ENCODE assay signal across 10 mouse cellular contexts in the genomic region with DNA sequence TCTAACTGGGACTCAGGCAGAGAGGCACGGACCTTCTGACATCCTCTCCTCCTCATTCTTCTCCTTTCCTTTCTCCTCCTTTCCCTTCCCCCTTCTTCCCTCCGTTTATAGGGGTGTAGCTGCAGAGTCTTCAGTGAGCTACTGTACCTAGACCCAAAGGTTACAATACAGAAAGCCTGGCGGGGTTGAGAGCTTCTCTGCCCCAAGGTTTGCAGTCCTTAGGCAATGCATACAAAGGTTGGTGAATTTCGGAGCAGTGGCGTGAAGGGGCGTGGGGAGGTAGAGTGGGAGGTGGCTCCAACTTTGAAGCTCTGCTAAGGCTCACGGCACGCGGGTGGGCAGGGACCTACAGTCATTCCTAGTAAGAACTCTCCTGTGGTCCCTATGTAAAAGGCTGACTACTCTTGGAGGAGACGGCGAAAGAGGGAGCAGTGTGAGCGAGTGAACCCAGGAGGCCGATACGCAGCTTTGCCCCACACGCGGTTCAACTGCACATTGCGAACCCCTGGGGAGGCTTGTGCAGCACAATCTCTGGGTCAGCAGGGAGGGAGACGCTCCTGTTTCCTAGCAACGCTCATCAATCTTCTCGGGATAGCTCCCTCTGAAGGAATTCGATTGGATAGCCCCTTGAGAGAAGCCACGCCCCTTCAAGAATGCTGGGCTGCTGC. TPM values are rescaled to one million over a fixed set of nuclear protein-coding genes. Genes with fewer than 3 reads are reported as not detected.
DNase-seq lines count a peak whose midpoint lies in the region; ATAC-seq and TF ChIP-seq lines count a peak whose summit lies in the region.
"Had no signal": no experiment of that assay in that cellular context is flagged by ENCODE, and none has a peak within 500 bp of the region (broad histone marks: within the 10 kb centered on the region; RNA-seq: fewer than 3 reads in every experiment).

No protein-coding gene starts in this region.

- under 1% methylated on average over 22 of the region's 22 CpGs for WGBS in heart, embryonic 11.5 days (ENCODE audit: insufficient replicate concordance)
- WGBS in cerebellum, adult 2 months: under 1% methylated on average over 22 of the region's 22 CpGs
- under 1% methylated on average over 22 of the region's 22 CpGs for WGBS in forebrain, postnatal 0 days
- WGBS in liver, embryonic 11.5 days: 2% methylated on average over 21 of the region's 22 CpGs

- H3K27me3 ChIP-seq in heart, embryonic 11.5 days (ENCODE audit: control insufficient read depth, insufficient read depth, low read length): peaks cover 17% of the 10 kb centered on the region
- no peaks in the 10 kb centered on the region for H3K27me3 ChIP-seq in cerebellum, adult 2 months (ENCODE audit: control insufficient read depth, insufficient read depth, low read length)
- no peaks in the 10 kb centered on the region for H3K27me3 ChIP-seq in forebrain, postnatal 0 days (ENCODE audit: insufficient read depth, low read length)
- peaks cover 18% of the 10 kb centered on the region for H3K27me3 ChIP-seq in liver, embryonic 11.5 days (replicated peaks; ENCODE audit: control insufficient read depth, insufficient read depth, low read length)
- H3K27me3 ChIP-seq: CH12.LX had no signal

- intact Hi-C loops in heart, postnatal 25 days (cut with DNase I): no loop called here

- peak overlapping the region; percentile 45 for H3K4me3 ChIP-seq in heart, embryonic 11.5 days (ENCODE audit: low read depth, low read length)
- peak overlapping the region; percentile 61 for H3K4me3 ChIP-seq in cerebellum, adult 2 months (replicated peaks; ENCODE audit: insufficient read depth, low read depth, low read length)
- H3K4me3 ChIP-seq in forebrain, postnatal 0 days (ENCODE audit: low read depth, low read length): peak overlapping the region; percentile 54
- peak overlapping the region; percentile 28 for H3K4me3 ChIP-seq in liver, embryonic 11.5 days (ENCODE audit: low read depth, low read length)

- TF ChIP-seq CTCF in cerebellum, adult 2 months (IDR thresholded peaks at IDR 0.05; ENCODE audit: borderline replicate concordance, insufficient read depth, low read depth, low read length): no peak
- peak; percentile 40 for TF ChIP-seq CTCF in forebrain, postnatal 0 days (IDR thresholded peaks at IDR 0.05; ENCODE audit: low read depth)

- no peak for DNase-seq in heart, postnatal 25 days (ENCODE audit: low spot score)
- peak; percentile 56 to 69 for DNase-seq in cerebellum, adult 2 months
- DNase-seq in forebrain, postnatal 0 days: peak; percentile 89
- peak; percentile 21 for DNase-seq in kidney, postnatal 14 days
- peak; percentile 36 for DNase-seq in liver, embryonic 11.5 days (ENCODE audit: low spot score)
- DNase-seq in right cerebral cortex, postnatal 4 days: peak; percentile 60
- DNase-seq in thymus, postnatal 10 days (ENCODE audit: low spot score in 2 of 2): no peak

- peaks cover 6% of the 10 kb centered on the region; the same call in 1 of the 2 replicates for H3K4me1 ChIP-seq in heart, embryonic 11.5 days (ENCODE audit: control insufficient read depth, insufficient read depth, low read length)
- no peaks in the 10 kb centered on the region for H3K4me1 ChIP-seq in cerebellum, adult 2 months (ENCODE audit: control insufficient read depth, insufficient read depth, low read length)
- H3K4me1 ChIP-seq in forebrain, postnatal 0 days (ENCODE audit: insufficient read depth): no peaks in the 10 kb centered on the region
- no peaks in the 10 kb centered on the region for H3K4me1 ChIP-seq in liver, embryonic 11.5 days (replicated peaks; ENCODE audit: control insufficient read depth, insufficient read depth, low read length)

- no peak overlapping the region for H3K9ac ChIP-seq in heart, embryonic 11.5 days (ENCODE audit: low read depth, low read length)
- H3K9ac ChIP-seq in forebrain, postnatal 0 days: peak overlapping the region; percentile 72
- no peak overlapping the region for H3K9ac ChIP-seq in liver, embryonic 11.5 days (ENCODE audit: low read depth, low read length)

- no peaks in the 10 kb centered on the region for H3K36me3 ChIP-seq in heart, embryonic 11.5 days (ENCODE audit: control insufficient read depth, insufficient read depth, low read length)
- H3K36me3 ChIP-seq in forebrain, postnatal 0 days (ENCODE audit: insufficient read depth): no peaks in the 10 kb centered on the region
- no peaks in the 10 kb centered on the region for H3K36me3 ChIP-seq in liver, embryonic 11.5 days (ENCODE audit: control insufficient read depth, insufficient read depth, low read length)

- no peak for TF ChIP-seq POLR2A in cerebellum, adult 2 months (IDR thresholded peaks at IDR 0.05; ENCODE audit: borderline replicate concordance, insufficient read depth, low read length)

- H3K9me3 ChIP-seq in heart, embryonic 11.5 days (replicated peaks; ENCODE audit: control insufficient read depth, low read length): no peaks in the 10 kb centered on the region
- no peaks in the 10 kb centered on the region for H3K9me3 ChIP-seq in forebrain, postnatal 0 days (ENCODE audit: low read length)
- no peaks in the 10 kb centered on the region for H3K9me3 ChIP-seq in liver, embryonic 11.5 days (ENCODE audit: control insufficient read depth, low read length)

- peak; percentile 67 for ATAC-seq in heart, embryonic 11.5 days (replicated peaks; ENCODE audit: insufficient number of reproducible peaks, low FRiP score, low TSS enrichment)
- peak; percentile 93 for ATAC-seq in forebrain, postnatal 0 days
- peak; percentile 43 for ATAC-seq in liver, embryonic 11.5 days (replicated peaks; ENCODE audit: low FRiP score)

- peak overlapping the region; percentile 89 for H3K4me2 ChIP-seq in heart, embryonic 11.5 days
- peak overlapping the region; percentile 94 for H3K4me2 ChIP-seq in forebrain, postnatal 0 days (ENCODE audit: low read depth)
- peak overlapping the region; percentile 56 for H3K4me2 ChIP-seq in liver, embryonic 11.5 days

- H3K27ac ChIP-seq in heart, embryonic 11.5 days (ENCODE audit: low read depth, low read length): no peak overlapping the region
- no peak overlapping the region for H3K27ac ChIP-seq in cerebellum, adult 2 months (ENCODE audit: insufficient read depth, low read length)
- peak overlapping the region; percentile 84 for H3K27ac ChIP-seq in forebrain, postnatal 0 days (ENCODE audit: low read depth, low read length)
- no peak overlapping the region for H3K27ac ChIP-seq in liver, embryonic 11.5 days (ENCODE audit: low read depth, low read length)
- H3K27ac ChIP-seq: macrophage had no signal

RNA-seq across cellular contexts. Expression of a gene that starts 0.8 kb away (rescaled TPM):
- polyA plus RNA-seq in heart, embryonic 11.5 days (2014; fragmentation: Nextera tagmentation; extraction: Ambion mirVana): 0.04 and 0.08 TPM in 2 replicates
- not detected for total RNA-seq in heart, postnatal 25 days (2021)
- polyA plus RNA-seq in cerebellum, adult 2 months (2012; rRNA removed): 15.9 and 17.7 TPM in 2 replicates
- total RNA-seq in forebrain, postnatal 0 days (2014; rRNA removed): 105 and 150 TPM in 2 replicates
- polyA plus RNA-seq in forebrain, postnatal 0 days (2015; fragmentation: Nextera tagmentation; extraction: Ambion mirVana): 44.6 and 66.5 TPM in 2 replicates
- 0.11 and 0.13 TPM in 2 replicates for polyA plus RNA-seq in liver, embryonic 11.5 days (2014; fragmentation: Nextera tagmentation; extraction: Ambion mirVana)
- total RNA-seq: CH12.LX had no signal
- polyA plus RNA-seq: macrophage had no signal

Comparison
In these comparisons a context has a peak if more than half of its experiments do, and no peak if none do; other contexts are left out.
1. ATAC-seq: peak in every context shown above with its lines; median percentile 93 in forebrain, postnatal 0 days; 67 in heart, embryonic 11.5 days; 43 in liver, embryonic 11.5 days.
2. DNase-seq: peak in cerebellum, adult 2 months (2 of 2), forebrain, postnatal 0 days (single experiment), kidney, postnatal 14 days (single experiment), liver, embryonic 11.5 days (single experiment) and right cerebral cortex, postnatal 4 days (single experiment); none in heart, postnatal 25 days (single experiment) and thymus, postnatal 10 days (0 of 2).
3. RNA of a gene that starts 0.8 kb away (polyA plus RNA-seq): 44.6 to 66.5 TPM in forebrain, postnatal 0 days and 15.9 to 17.7 TPM in cerebellum, adult 2 months; 0.11 to 0.13 TPM in liver, embryonic 11.5 days and 0.04 to 0.08 TPM in heart, embryonic 11.5 days; every median in the first group is over 10 times any median in the second.
4. Peak in every context shown above with its lines, with median percentiles within 50 percentile points of each other: H3K4me2 ChIP-seq and H3K4me3 ChIP-seq.